Mouse (Mus musculus): ENCODE measurements around the gene Cntnap5b.
"Not testable (repeated sequence)": the region's sequence is repeated elsewhere in the genome, so short reads cannot be mapped to it uniquely, and the experiment has no call there.

Gene Cntnap5b

GRCm38 (mm10) chr1:99772614-99773013 lies at the start of gene Cntnap5b:
Gene Cntnap5b, plus strand, starts transcription at chr1:99772765.
- no peak for DNase-seq (ENCODE audit: low spot score in 2 of 2)

DNA sequence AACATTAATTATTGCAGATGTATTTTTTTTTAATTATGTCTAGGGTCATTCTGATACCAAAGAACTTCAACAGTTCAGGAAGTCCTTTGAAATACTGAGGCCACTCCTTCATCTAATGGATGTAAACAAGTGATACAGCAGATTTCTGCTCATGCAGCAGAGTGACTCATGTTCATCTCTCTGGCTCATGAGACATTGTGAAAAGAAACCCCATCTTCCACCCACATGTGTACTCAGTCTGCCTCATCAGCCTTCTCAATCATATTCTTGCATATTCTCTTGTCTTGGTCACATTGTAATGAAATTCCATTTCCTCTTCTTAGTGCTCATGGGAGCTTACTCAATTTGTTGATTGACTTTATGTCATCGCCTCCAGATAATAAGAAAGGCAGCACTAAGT lies 12.6 kb upstream of the Cntnap5b start:
- no peak for DNase-seq (ENCODE audit: low spot score in 2 of 2)

DNA sequence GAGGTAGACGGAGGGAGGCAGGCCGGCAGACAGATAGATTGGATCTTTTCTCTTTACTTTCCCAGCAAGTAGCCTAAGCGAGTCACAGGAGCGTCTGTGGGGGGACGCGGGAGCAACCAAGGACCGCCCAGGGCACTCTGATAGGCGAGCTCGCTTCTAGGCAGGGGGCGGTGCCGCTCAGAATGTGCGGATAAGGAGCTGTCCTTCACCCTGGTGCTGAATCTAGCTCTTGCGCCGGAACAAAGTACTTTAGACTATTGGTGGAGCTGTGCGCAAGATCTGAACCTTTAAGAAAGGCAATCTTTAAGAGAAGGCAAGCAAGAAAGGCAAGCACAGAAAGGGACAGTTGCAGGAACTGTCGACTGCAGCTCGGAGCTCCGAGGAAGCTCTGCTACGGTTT lies 382 bp upstream of the Cntnap5b start:
- DNase-seq (ENCODE audit: low spot score in 2 of 2), result peak; percentile 51 to 55

DNA sequence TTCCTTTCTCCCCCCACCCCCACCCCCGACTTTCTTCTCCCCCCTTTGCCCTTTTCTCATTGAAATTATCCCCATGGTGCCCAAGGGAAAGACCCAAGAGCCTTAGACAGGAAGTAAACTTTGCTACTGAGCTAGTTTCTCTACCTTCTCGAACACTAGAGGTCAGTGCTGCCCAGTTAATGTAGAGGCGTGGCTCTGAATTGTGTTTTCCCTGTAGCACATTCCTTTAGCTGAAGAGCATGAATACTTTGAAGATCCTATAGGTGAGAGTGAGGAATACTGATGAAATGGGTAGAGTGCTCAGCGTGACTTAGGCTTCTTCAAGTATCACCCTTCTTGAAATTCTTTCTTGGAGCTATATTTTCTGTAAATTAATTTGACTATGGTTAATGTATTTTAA lies 1.6 kb downstream of the Cntnap5b start:
- peak in 1 of 2 experiments; percentile 43 for DNase-seq (ENCODE audit: low spot score in 2 of 2)

GRCm38 (mm10) chr1:99813334-99814110 lies 41.0 kb downstream of the Cntnap5b start:
- DNase-seq (ENCODE audit: low spot score in 2 of 2), result no peak

DNA sequence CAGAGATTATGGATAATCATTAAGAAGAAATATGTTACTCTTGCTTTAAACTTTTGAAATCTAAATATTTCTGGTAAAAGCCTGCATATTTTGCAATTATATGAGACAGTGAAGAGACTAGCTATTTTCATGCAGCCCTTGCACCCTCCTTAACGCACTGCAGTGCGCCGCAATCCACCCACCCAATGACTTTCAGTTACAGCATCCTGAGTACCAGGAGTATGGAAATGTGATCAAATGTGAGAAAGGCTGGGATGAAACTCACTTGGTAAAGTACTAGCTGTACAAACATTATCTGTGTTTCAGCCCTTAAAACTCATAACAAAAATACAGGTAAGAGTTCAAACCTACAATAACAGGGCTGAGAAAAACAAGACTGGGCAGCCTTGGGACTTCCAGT lies 99.8 kb downstream of the Cntnap5b start:
- DNase-seq (ENCODE audit: low spot score in 2 of 2), result no peak

- DNase-seq (ENCODE audit: low spot score in 2 of 2), result no peak
These were observed 135.2 kb downstream of the Cntnap5b start for GRCm38 (mm10) chr1:99907774-99908173.

GRCm38 (mm10) chr1:99943515-99943914 lies 170.9 kb downstream of the Cntnap5b start:
- no peak for DNase-seq (ENCODE audit: low spot score in 2 of 2)

DNA sequence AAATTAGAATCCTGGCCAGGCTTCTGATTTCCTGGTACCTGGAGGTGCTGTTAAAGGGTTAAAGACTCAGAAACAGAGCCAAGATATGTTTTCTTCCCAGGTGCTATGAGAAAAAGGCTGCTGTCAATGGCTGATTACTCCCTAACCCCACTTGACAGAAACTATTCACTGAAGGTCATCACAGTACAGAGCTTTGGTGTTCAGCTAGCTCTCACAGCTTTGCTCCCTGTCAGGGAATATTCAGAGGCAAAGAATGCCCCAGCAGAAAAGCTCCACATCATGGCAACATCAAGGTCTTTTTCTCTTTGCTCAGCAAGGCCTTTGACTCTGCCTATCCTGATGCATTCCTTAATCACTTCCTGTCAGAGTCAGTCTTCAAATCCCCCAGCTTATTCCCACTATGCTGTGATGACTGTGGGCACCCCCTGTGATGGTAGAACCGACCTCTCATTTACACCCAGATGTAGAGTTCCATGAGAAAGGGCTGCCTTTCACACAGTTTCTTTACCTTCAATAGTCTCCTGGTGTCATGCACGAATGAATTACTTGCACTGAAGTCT lies 186.9 kb downstream of the Cntnap5b start:
- DNase-seq (ENCODE audit: low spot score in 2 of 2), result no peak

- no peak for DNase-seq (ENCODE audit: low spot score in 2 of 2)
These were observed 194.9 kb downstream of the Cntnap5b start for GRCm38 (mm10) chr1:99967300-99968089.

DNA sequence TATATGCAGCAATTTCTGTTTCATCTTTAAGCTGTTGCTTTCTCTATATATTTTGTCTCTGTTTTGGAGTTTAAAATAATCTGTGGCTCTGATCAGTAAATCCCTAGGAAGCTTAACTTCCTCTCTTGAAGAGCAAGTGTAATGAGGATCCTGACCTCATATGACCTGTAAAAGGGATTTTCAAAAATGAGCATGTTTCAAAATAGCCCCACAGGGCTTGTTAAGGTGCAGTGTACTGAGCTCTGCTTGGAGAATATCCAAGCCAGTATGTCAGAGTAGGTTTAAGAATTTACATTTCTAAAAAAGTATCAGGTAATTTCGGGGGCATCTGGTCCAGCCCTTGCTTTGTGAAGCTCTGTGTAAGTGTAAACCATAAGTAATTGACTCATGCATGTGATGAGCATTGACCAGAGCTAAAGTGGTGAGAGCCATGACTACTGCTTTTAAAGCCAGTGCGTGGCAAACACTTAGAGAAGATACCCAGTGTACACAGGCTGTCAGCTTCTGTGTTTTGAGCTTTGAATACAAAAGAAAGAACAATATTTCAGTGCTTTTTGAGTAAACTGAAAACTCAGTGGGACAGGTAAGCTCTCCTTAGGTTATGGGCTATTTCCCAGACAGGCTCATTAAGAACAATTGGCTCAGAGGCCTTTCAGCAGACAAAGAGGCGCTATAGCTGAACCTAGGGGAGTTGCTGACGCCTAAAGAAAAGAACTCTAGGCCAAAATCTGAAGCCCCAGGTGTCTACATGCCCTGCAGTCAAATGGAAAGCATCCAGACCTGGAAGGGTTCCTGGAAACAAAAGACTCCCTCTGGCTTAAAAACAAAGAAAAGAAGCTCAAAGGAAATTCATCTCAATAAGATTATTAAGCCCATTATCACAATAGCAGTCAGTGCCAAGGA lies 197.9 kb downstream of the Cntnap5b start:
- DNase-seq (ENCODE audit: low spot score in 2 of 2), result no peak

DNA sequence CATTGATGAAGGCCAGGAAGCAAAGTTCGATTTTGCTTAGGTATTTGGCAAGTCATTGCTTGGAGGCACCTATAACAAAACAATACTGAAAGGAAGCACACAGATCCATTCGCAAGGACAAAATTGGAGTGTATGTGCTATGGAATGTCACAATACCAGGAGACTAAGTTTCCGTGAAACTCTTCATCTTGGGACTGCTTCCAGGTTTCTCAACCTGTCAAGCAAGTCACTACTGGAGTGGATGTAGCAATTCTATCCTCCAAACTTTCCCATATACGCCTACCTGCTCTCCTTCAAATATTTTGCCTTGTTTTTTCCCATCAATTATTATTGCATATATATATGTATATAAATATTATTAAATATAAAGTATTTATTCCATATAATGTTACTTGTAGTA lies 228.7 kb downstream of the Cntnap5b start:
- DNase-seq (ENCODE audit: low spot score in 2 of 2), result not testable (repeated sequence)

- DNase-seq (ENCODE audit: low spot score in 2 of 2), result peak in 1 of 2 experiments; percentile 1
These were observed 233.6 kb downstream of the Cntnap5b start for GRCm38 (mm10) chr1:100006021-100006745.

GRCm38 (mm10) chr1:100041808-100042207 lies 269.2 kb downstream of the Cntnap5b start:
- DNase-seq (ENCODE audit: low spot score in 2 of 2), result no peak

DNA sequence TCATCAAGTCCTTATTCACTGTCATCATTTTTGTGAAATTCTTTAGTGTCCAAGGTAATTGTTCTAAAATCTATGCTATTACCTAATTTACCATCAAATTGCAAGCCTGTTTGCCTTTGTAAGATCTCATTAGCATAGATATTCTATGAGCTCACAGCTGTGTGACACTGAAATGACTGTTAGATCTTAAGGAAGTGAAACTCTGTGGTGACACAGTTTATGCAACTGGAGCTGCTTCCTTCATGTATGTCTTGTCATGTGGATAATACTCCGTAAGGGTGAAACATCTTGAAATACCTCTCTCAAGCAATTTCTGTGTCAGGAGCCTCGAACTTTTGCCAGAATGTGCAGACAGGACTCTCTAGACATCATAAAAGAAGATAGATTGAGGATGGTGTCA lies 307.2 kb downstream of the Cntnap5b start:
- no peak for DNase-seq (ENCODE audit: low spot score in 2 of 2)

GRCm38 (mm10) chr1:100100516-100100915 lies 328.0 kb downstream of the Cntnap5b start:
- no peak for DNase-seq (ENCODE audit: low spot score in 2 of 2)

DNA sequence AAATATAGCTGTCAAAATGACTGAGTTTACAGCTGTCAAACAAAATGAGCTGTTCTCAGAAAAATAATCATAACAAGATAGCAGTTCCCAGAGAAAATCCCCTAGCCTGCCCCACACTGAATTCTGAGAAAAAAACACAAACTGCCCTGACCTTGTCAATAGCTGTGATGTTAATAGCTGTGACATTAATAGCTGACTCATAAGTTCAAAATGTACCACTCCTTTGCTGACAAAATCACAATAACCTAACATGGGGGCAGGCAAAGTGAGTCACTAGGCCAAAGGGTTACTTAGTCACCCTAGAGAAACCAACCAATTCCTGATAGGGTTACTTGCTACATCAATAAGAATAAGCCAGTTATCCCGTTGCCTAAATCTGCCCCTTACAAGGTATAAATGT lies 328.5 kb downstream of the Cntnap5b start:
- no peak for DNase-seq (ENCODE audit: low spot score in 2 of 2)

DNA sequence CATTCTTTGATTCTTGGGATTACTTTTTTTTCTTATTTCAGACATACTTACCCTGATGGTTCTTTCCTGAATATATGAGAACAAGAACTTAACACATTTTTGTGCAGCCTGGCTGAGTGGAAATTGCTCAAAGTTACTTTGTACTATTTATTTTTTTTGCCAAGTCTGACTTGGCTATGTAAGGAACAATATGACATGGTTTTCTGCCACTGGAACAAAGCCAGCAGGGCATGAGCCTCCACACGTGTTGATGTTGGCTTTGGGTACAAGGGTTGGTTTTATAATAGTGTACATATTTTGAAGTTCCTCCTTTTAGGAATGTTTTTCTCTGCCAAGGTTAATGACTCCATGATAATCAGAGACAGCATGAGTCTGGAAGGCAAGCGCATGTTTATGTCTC lies 331.8 kb downstream of the Cntnap5b start:
- no peak for DNase-seq (ENCODE audit: low spot score in 2 of 2)

DNA sequence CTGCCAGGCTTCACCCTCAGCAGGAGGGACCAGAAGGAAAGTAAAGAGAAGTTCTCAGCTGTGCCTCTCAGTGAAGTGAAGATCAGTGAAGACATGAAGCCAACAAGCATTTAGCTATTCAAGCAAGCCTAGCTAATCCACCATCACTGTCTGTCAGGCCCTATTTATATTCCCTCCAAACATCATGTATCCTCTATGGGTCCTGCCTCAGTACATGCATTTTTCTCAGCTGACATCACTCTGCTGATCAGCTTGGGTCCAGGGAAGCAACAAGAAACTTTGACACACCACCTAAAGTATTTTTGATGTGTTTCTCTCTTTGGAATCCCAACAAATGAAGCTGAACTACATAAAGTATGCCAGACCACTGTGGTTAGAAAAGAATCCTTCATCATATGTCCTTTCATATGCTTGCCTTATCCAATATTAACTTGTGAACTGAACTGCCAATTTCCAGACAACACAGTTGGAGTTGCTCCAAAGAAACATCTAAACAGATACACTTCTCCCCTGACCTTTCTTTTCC lies 349.9 kb downstream of the Cntnap5b start:
- DNase-seq (ENCODE audit: low spot score in 2 of 2), result no peak

- DNase-seq (ENCODE audit: low spot score in 2 of 2), result no peak
These were observed 391.2 kb downstream of the Cntnap5b start for GRCm38 (mm10) chr1:100163588-100164357.

Measured in cerebellum, postnatal 4 days (tissue).